Mouse (Mus musculus): ENCODE data around the gene Gpx4.

The Gpx4 gene

GRCm38 (mm10) chr10:80072623-80073489 lies 25.9 kb downstream of the Gpx4 start:
- no peak for TF ChIP-seq GATA4 (IDR thresholded peaks at IDR 0.05; ENCODE audit: insufficient replicate concordance, low read length)

DNA sequence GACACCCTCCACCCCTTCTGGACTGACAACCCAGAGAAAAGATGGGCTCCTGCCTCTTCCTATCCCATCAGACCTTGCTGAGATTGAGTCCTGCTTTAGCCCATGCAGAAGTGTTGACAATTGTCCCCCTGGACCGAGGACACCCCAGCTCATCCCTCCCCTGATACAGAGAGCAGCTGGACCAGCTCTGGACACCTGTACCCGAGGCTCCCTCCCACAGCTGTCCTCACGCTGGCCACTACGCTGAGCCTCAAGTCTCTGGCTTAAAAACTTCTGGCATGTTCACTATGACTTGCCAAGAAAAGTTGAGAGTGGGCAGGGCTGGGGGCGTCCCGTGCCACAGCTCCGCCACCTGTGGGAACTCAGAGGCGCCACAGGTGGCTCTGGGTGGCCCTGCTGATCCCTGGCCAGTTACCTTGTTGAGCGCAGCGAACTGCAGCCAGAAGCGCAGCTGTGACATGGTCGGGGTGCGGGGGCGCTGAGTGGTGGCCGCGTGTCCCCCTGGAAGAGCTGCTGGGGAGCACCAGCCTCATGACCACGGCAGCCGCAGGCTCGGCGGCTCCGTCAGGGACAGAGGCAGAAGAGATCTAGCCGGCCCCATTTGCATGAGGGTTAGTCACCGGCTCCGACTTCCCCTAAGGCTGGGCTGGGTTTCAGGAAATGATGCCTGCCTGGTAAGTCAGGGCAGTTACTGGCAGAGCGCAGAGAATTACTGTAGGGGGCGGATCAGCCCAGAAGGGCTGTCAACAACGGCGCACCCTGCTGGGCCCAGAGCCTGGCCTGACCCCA lies 28.0 kb downstream of the Gpx4 start:
- TF ChIP-seq GATA4 (IDR thresholded peaks at IDR 0.05; ENCODE audit: insufficient replicate concordance, low read length) = no peak; the same call in 1 of the 2 replicates

DNA sequence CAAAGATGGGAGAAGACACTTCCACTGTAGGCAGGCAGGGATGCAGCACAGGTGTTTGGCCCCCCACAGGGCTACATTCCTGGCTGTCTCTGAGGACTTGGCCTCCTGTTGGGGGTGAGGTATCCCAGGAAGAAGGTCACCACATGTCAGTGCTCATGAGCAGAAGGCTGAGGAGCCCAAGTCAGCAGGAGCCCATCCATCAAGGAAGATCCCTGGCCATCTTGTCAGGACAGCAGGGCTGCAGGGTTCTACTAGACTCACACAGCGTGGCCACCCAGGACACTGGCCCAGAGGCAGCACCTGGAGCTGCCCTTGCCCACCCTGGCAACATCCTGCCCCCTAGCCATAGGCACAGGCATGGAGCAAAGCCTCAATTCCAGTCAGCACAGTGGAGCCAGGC lies 29.0 kb downstream of the Gpx4 start:
- TF ChIP-seq GATA4 (IDR thresholded peaks at IDR 0.05; ENCODE audit: insufficient replicate concordance, low read length) = no peak

- TF ChIP-seq GATA4 (IDR thresholded peaks at IDR 0.05; ENCODE audit: insufficient replicate concordance, low read length) = no peak
Measured at GRCm38 (mm10) chr10:80076386-80076785, 29.4 kb downstream of the Gpx4 start.

DNA sequence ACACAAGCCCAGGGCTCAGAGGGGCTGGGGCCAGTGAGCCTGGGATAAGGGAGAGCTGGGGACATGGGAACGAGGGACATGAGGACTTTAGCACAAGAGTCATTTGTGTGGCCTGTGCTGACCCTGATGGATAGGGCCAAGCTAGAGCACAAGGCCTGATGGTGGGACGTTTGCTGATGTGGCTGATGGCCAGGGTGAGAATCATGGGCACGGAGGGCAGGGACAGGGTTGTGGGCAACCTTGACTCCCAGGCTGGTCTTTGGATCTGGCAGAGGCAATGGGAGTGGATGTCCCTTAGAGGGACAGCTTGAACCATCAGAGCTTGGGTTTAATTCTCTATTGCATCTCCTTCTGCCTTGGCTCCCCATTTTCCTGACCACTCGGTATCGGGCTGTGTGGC lies 30.3 kb downstream of the Gpx4 start:
- no peak for TF ChIP-seq GATA4 (IDR thresholded peaks at IDR 0.05; ENCODE audit: insufficient replicate concordance, low read length)

GRCm38 (mm10) chr10:80078366-80078765 lies 31.4 kb downstream of the Gpx4 start:
- no peak for TF ChIP-seq GATA4 (IDR thresholded peaks at IDR 0.05; ENCODE audit: insufficient replicate concordance, low read length)

DNA sequence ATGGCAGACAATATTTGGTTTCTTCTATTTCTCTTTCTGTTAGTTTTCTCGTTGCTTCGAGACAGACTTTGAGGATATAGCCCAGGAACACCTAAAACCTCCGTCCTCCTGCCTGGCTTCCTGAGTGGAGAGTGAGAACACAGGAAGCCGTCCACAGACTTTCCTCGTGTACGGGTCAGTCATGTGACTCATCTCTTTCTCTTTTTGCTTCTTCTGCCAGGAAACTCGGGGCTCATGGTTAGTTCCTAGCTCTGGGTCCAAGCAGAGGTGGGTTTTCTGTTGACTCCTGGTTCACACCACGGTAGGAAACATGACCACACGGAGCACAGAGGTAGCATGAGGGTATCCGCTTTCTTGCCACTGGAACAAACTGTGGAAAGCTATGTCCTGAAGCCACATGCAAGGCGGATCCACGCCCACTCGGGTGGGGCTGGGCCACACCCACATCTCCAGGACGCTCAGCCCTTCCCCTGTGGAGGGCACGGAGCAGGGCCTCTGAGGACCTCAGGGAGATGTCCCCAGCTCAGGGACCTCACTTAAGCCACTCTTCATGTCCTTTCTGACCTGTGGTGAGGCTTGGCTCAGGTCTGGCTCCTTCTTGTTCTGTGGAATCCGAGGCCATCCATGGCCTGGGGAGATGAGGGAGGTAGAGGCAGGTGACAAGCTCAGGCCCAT lies 33.6 kb downstream of the Gpx4 start:
- TF ChIP-seq GATA4 (IDR thresholded peaks at IDR 0.05; ENCODE audit: insufficient replicate concordance, low read length) = no peak

DNA sequence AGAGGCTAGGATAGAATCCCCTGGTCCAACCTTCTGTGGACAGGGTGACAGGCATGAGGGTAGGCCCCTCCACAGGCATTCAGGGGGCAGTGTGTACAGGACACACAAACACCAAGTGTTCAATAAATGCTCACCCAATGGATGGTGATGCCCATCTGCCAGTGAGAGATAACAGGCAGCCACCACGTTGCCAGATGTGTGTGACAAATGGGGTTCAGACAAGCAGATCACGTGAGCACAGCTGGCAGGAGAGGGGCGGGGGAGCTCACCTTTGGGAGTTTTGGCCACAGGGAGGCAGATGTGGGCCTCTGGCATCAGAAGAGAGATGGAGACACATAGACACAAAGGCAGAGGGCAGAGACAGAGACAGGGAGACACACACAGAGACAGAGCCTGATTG lies 34.1 kb downstream of the Gpx4 start:
- no peak for TF ChIP-seq GATA4 (IDR thresholded peaks at IDR 0.05; ENCODE audit: insufficient replicate concordance, low read length)

GRCm38 (mm10) chr10:80084817-80085487 lies 38.0 kb downstream of the Gpx4 start:
- no peak for TF ChIP-seq GATA4 (IDR thresholded peaks at IDR 0.05; ENCODE audit: insufficient replicate concordance, low read length)

DNA sequence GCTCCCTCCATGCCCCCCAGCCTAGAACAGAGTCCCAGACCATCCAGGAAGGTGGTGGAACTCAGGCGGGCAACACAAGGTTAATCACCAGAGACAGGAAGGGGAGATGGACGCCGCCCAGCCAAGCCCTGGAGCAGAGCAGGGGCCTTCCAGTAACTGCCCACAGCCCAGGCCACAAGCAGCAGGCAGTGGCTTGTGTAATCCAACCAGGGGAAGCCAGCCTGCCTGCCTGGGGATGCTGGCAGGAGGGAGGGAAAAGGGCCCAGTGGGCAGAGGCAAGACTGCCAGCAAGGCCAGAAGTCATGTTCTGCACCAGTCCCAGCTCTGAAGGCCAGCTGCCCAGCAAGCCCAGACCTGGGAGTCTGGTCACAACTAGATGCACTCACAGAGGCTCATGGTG lies 39.9 kb downstream of the Gpx4 start:
- no peak for TF ChIP-seq GATA4 (IDR thresholded peaks at IDR 0.05; ENCODE audit: insufficient replicate concordance, low read length)

DNA sequence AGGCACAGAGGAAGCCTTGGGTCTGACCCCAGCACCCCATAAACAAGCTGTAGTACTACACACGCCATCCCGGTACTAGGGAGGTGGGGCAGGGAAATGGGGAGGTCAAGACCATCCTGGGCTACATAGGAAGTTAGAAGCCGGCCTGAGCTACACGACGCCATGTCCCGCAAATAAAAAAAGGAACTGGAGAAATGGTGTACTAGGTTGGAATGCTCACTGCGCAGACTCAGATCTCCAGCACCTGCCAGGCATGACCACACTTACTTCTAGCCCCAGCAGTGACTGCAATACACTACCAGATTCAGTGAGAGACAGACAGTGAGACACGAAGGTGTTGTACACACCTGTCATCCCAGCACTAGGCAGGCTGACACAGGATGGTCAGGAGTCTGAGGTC lies 40.5 kb downstream of the Gpx4 start:
- no peak for TF ChIP-seq GATA4 (IDR thresholded peaks at IDR 0.05; ENCODE audit: insufficient replicate concordance, low read length)

DNA sequence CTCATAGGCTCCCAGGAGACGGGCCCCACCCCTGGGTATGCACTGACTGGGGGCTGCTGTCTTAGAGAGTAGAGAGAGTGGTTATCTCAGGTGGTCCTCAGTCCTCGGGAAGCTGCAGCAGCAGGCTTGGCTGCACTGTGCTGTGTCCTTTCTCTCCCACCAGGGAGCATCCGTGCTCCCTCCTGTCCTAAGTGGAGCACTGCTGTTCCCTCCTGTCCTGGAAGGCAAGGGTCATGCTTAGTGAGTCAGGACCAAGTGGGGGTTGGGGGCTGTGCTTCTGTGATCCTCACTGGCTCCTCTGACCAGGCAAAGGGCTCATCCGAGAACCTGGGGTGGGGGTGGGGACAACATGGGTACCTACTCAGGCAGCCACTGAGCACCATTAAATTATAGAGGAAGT lies 42.2 kb downstream of the Gpx4 start:
- no peak for TF ChIP-seq GATA4 (IDR thresholded peaks at IDR 0.05; ENCODE audit: insufficient replicate concordance, low read length)

- no peak for TF ChIP-seq GATA4 (IDR thresholded peaks at IDR 0.05; ENCODE audit: insufficient replicate concordance, low read length)
Measured at GRCm38 (mm10) chr10:80091527-80091926, 44.6 kb downstream of the Gpx4 start.

GRCm38 (mm10) chr10:80092690-80093089 lies 45.7 kb downstream of the Gpx4 start:
- no peak for TF ChIP-seq GATA4 (IDR thresholded peaks at IDR 0.05; ENCODE audit: insufficient replicate concordance, low read length)

- TF ChIP-seq GATA4 (IDR thresholded peaks at IDR 0.05; ENCODE audit: insufficient replicate concordance, low read length) = no peak
Measured at GRCm38 (mm10) chr10:80094085-80094484, 47.1 kb downstream of the Gpx4 start.

Measured in liver, adult (tissue).